Mouse (Mus musculus) left cerebral cortex, postnatal 4 days (tissue): Measurements from ENCODE around the gene Slc25a11. TPM values are rescaled to one million over a fixed set of nuclear protein-coding genes. Genes with fewer than 3 reads are reported as not detected.

Experiments
- total RNA-seq, 2 experiments: library from RNA; stranded (reverse); gene quantifications; 2 replicates each; pipeline ENCODE4 v1.2.3; 2021

Slc25a11 gene
- total RNA-seq, 2 experiments from 2014 or later: 88.6 to 92.5 TPM

Other genes starting within 250 kb of the Slc25a11 start
- 10 to 100 TPM; 52.1 to 55.9 TPM for gene Pelp1, start 237.4 kb downstream of the Slc25a11 start, total RNA-seq
- 10 to 100 TPM; 76.6 to 81.3 TPM for gene Arrb2, start 214.8 kb downstream of the Slc25a11 start, total RNA-seq
- gene Med11, start 195.6 kb downstream of the Slc25a11 start, total RNA-seq: 10 to 100 TPM; 25.7 to 28.0 TPM
- 1 to 10 TPM; 1.2 to 3.7 TPM for gene Zmynd15, start 188.0 kb downstream of the Slc25a11 start, total RNA-seq
- gene Cxcl16, start 187.5 kb downstream of the Slc25a11 start, total RNA-seq: under 1 TPM; 0.68 to 0.91 TPM
- gene Tm4sf5, start 142.2 kb downstream of the Slc25a11 start, total RNA-seq: 1 to 10 TPM in 1 of 2 experiments, not detected in 1; 1.2 TPM
- under 1 TPM in 1 of 2 experiments, not detected in 1; 0.62 TPM for gene Vmo1, start 132.9 kb downstream of the Slc25a11 start, total RNA-seq
- gene Gltpd2, start 128.3 kb downstream of the Slc25a11 start, total RNA-seq: not detected
- gene Psmb6, start 122.1 kb downstream of the Slc25a11 start, total RNA-seq: 100 to 1,000 TPM; 269 to 276 TPM
- not detected for gene Gm40193, start 114.5 kb downstream of the Slc25a11 start, total RNA-seq
- gene Pld2, start 107.4 kb downstream of the Slc25a11 start, total RNA-seq: 10 to 100 TPM; 32.1 to 34.2 TPM
- gene Mink1, start 84.6 kb downstream of the Slc25a11 start, total RNA-seq: 100 to 1,000 TPM; 115 to 139 TPM
- gene 4930544D05Rik, start 31.6 kb downstream of the Slc25a11 start, total RNA-seq: not detected
- gene Chrne, start 28.3 kb downstream of the Slc25a11 start, total RNA-seq: not detected
- under 1 TPM in 1 of 2 experiments, not detected in 1; 0.18 TPM for gene Gp1ba, start 8.4 kb downstream of the Slc25a11 start, total RNA-seq
- gene Rnf167, start 244 bp downstream of the Slc25a11 start, total RNA-seq: 10 to 100 TPM; 52.1 to 52.3 TPM
- gene Pfn1, start 7.2 kb upstream of the Slc25a11 start, total RNA-seq: 100 to 1,000 TPM; 319 to 321 TPM
- gene Eno3, start 9.7 kb upstream of the Slc25a11 start, total RNA-seq: 1 to 10 TPM; 8.1 to 9.3 TPM
- 10 to 100 TPM; 50.6 to 56.8 TPM for gene Spag7, start 21.9 kb upstream of the Slc25a11 start, total RNA-seq
- gene Camta2, start 40.6 kb upstream of the Slc25a11 start, total RNA-seq: 10 to 100 TPM; 65.7 to 69.5 TPM
- gene Inca1, start 52.7 kb upstream of the Slc25a11 start, total RNA-seq: under 1 TPM; 0.30 to 0.77 TPM
- 10 to 100 TPM; 35.1 to 35.5 TPM for gene Kif1c, start 53.1 kb upstream of the Slc25a11 start, total RNA-seq
- 10 to 100 TPM; 15.3 to 17.4 TPM for gene Zfp3, start 116.7 kb upstream of the Slc25a11 start, total RNA-seq
- gene Scimp, start 165.1 kb upstream of the Slc25a11 start, total RNA-seq: not detected
- gene Rabep1, start 197.3 kb upstream of the Slc25a11 start, total RNA-seq: 100 to 1,000 TPM; 126 TPM